Mouse (Mus musculus) heart, adult 2 months (tissue): ENCODE measurements around the gene Selenon.

Experiments used
- CTCF ChIP-seq: fragments of 200-600 bp; IDR thresholded peaks from 2 replicates; pipeline ENCODE4 v1.8.1; 2022; ENCODE audit warnings: antibody characterized with exemption, mild to moderate bottlenecking, moderate library complexity
- EP300 ChIP-seq: fragments of 200-500 bp; IDR thresholded peaks from 2 replicates; pipeline ENCODE4 v1.6.1; 2011; ENCODE audit warnings: low read depth, low read length, control low read depth; ENCODE audit not compliant: insufficient read depth
- POLR2A ChIP-seq: fragments of 200-500 bp; IDR thresholded peaks from 2 replicates; pipeline ENCODE4 v1.6.1; 2011; ENCODE audit warnings: mild to moderate bottlenecking, low read depth, low read length, control low read depth; ENCODE audit not compliant: insufficient read depth

GRCm38 (mm10) chr4:134557626-134558249 is 5.8 kb upstream of the Selenon start:
- no peak for TF ChIP-seq CTCF
- TF ChIP-seq POLR2A: no peak
- no peak for TF ChIP-seq EP300
